Mouse (Mus musculus) gastrocnemius, adult 2 months (tissue): ENCODE measurements at regions not wholly inside any gene's neighbourhood (a gene's known extent, or its start where the extent isn't known, plus 50 kb on each side); places are given as distances from the start of the nearest gene placed in this dataset.

Experiments
- DNase-seq: peaks from one replicate; pipeline ENCODE4 v3.0.0; 2022
- H3K27ac ChIP-seq: fragments of 200-600 bp; 2 replicates; pipeline ENCODE4 v1.8.1; 2022; ENCODE audit warnings: mild to moderate bottlenecking
- H3K4me3 ChIP-seq: fragments of 200-600 bp; 2 replicates; pipeline ENCODE4 v1.8.1; 2022; ENCODE audit warnings: mild to moderate bottlenecking, moderate library complexity
- CTCF ChIP-seq: fragments of 200-600 bp; IDR thresholded peaks from 2 replicates; pipeline ENCODE4 v1.8.1; 2022; ENCODE audit warnings: antibody characterized with exemption, mild to moderate bottlenecking, moderate library complexity
- intact Hi-C: fragments of 180-260 bp; cut with DNase I; formaldehyde crosslinking; loops from one replicate; pipeline ENCODE4 v1.15.1; 2025

GRCm38 (mm10) chr8:92775186-92775585, 51.9 kb upstream of the Mmp2 start:
- no peak overlapping the region for H3K4me3 ChIP-seq
- no peak overlapping the region for H3K27ac ChIP-seq
- no peak for TF ChIP-seq CTCF
- no peak for DNase-seq
- intact Hi-C loops = no loop called here

DNA sequence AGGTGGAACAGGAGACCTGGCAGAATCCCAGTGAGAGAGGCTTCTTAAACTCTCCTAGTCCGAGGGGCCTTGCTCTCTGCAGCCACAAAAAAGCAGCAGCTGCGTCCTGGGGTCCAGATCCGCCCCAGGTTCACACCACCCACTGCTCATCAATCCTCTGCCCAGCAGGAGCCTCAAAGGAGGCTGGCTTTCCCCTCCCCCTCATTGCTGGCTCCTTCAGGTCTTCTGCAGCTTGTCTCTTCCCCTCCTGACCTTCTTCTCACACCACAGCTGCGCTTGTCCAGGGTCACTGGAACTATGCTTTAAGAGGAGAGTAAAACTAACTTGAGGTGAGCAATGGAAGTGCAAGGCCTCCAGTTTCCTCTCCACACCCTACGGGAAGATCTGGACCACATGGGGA, 50.0 kb upstream of the Mmp2 start:
- intact Hi-C loops = no loop called here
- no peak overlapping the region for H3K27ac ChIP-seq
- no peak overlapping the region for H3K4me3 ChIP-seq
- no peak for TF ChIP-seq CTCF
- DNase-seq = no peak
